Mouse (Mus musculus): ENCODE data around the gene Upk2. TPM values are rescaled to one million over a fixed set of nuclear protein-coding genes. Genes with fewer than 3 reads are reported as not detected.

Upk2 gene
- polyA plus RNA-seq, 1 experiment: 1.7 TPM

DNA sequence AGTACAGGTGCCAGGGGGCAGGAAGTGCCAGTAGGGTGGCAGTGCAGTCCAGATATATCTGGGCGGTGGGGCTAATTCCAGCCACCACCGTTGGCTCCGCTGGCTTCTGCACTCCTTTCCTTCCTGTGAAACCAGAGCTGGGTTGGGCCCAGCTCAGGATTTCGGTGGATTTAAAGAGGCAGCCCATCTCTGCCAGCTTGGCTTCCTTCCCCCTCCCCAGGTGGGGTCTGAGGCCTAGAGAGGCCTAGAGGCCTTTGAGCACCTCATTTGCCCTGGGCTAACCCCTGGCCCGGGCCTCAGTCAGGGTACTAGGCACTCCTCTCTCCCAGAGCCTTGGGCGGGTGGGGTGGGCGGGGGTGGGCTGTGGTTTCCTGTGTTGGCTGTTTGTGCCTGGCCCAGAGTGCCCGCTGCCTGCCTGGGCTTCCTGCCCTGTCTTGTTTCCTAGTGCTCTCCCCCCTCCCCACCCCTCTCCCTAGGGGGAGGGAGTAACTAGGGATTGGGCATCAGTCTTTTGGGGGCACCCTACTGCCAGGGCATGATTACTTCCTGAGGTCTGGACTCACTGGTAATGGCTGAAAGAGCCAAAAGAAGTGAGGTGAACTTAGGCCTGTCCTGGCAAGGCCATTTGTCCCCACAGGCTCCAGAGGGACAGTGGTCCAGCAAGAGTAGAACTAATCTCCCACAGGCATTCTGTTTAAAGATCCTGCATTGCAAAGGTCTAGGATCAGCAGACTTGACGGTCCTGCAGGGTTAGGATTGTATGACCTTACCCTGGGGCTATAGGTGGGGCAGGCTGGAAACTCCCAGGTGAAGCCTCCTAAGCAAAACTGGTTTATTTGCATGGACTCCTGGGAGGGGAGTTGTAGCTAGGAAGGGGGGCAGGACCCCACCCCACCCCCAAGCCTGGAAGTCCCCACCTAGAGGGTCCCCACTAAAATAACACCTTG is 40.4 kb upstream of the Upk2 start:
- H3K4me1 ChIP-seq (ENCODE audit: control insufficient read depth, insufficient read depth, low read length): peaks cover 17% of the 10 kb centered on the region
- no peak overlapping the region for H3K4me3 ChIP-seq (ENCODE audit: low read depth, low read length)
- TF ChIP-seq POLR2A (IDR thresholded peaks at IDR 0.05; ENCODE audit: insufficient read depth, low read length): no peak
- peak; percentile 86 for TF ChIP-seq EP300 (IDR thresholded peaks at IDR 0.05; ENCODE audit: insufficient read depth, low read depth, low read length)
- no peaks in the 10 kb centered on the region for H3K9me3 ChIP-seq (replicated peaks; ENCODE audit: control insufficient read depth, insufficient read depth, low read length, poor library complexity, severe bottlenecking)
- H3K27ac ChIP-seq (ENCODE audit: insufficient read depth, low read length): peak overlapping the region; percentile 78
- no peaks in the 10 kb centered on the region for H3K36me3 ChIP-seq (ENCODE audit: control insufficient read depth, insufficient read depth, low read length, poor library complexity, severe bottlenecking)
- H3K9ac ChIP-seq (ENCODE audit: low read depth, poor library complexity, severe bottlenecking): peak overlapping the region; percentile 31; the same call in 1 of the 2 replicates
- no peaks in the 10 kb centered on the region for H3K27me3 ChIP-seq (ENCODE audit: control insufficient read depth, insufficient read depth, low read length, poor library complexity, severe bottlenecking)

DNA sequence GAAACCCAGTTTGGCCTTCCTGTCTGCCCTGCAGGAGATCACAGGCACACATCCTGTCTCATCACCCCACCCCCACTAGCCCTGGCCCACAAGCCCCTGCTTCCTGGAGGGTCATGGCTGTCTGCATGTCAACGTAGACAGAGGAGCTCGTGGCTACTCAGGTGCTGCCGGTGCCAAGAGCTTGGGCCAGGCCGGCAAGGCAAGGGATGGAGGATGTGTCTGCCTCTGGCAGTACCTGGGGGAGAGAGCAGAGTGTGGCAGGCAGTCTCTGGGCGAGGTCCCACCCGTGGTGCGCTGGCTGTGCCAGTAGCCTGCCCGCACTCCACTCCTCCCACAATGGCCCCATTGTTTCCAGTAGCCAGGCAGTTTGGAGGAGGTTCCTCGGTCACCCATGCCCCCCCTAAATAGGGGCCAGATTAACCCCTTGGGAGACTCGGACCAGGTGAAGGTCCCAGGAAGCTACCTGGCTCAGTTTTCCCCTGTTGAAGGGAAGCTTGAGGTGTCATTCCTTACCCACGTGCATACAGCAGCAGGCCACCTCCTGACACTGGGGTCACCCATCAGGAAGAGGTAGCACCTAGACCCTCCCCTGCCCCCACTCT is 39.6 kb upstream of the Upk2 start:
- H3K9ac ChIP-seq (ENCODE audit: low read depth, poor library complexity, severe bottlenecking): peak overlapping the region; percentile 31; the same call in 1 of the 2 replicates
- no peaks in the 10 kb centered on the region for H3K36me3 ChIP-seq (ENCODE audit: control insufficient read depth, insufficient read depth, low read length, poor library complexity, severe bottlenecking)
- H3K4me1 ChIP-seq (ENCODE audit: control insufficient read depth, insufficient read depth, low read length): peaks cover 16% of the 10 kb centered on the region
- H3K27ac ChIP-seq (ENCODE audit: insufficient read depth, low read length): peak overlapping the region; percentile 37
- no peaks in the 10 kb centered on the region for H3K9me3 ChIP-seq (replicated peaks; ENCODE audit: control insufficient read depth, insufficient read depth, low read length, poor library complexity, severe bottlenecking)
- TF ChIP-seq EP300 (IDR thresholded peaks at IDR 0.05; ENCODE audit: insufficient read depth, low read depth, low read length) (peak; percentile 34; the same call in 1 of the 2 replicates), CTCF (IDR thresholded peaks at IDR 0.05; ENCODE audit: low read depth, low read length) (no peak)
- H3K4me3 ChIP-seq (ENCODE audit: low read depth, low read length): no peak overlapping the region
- H3K27me3 ChIP-seq (ENCODE audit: control insufficient read depth, insufficient read depth, low read length, poor library complexity, severe bottlenecking): no peaks in the 10 kb centered on the region

DNA sequence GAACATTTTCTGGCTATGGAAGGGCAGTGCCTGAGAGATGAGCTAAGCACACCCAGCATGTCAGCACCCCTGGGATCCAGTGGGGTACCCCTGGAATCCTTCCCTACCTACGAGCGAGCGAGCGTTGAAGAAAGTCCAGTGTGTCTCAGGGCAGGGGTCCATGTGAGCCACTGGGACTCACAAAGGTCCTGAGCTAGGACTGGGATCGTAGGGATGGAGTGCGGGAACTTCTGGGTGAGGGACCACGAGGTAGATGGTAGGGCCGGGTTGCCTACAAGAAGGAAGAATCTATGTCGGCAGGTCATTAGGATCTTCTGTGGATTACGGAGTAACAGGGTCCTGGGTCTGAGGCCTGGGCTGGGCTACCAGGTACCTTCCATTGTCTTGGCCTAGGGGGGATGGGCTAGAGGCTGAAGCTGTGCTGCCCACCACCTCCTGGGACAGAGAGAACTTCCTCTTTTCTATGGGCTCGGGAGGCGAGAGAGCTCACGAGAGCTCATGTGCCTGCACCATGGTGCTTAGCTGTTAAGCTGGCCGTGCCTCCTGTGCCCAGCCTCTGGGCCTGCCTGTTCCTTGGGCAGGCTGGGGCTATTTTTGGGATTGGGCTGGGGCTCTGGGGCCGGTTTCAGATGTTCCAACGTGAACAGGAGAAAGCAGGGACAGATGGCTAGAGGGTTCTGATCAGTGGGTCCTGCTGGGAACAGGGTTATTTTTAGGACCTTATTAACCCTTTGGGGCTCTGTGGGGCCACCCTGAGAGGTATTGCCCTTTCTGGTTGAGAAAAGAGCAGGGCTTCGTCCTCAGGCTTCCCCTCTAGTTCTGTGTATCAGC is 38.1 kb upstream of the Upk2 start:
- Histone ChIP-seq H3K4me3 (ENCODE audit: low read depth, low read length) (no peak overlapping the region), H3K27ac (ENCODE audit: insufficient read depth, low read length) (no peak overlapping the region), H3K9me3 (replicated peaks; ENCODE audit: control insufficient read depth, insufficient read depth, low read length, poor library complexity, severe bottlenecking) (no peaks in the 10 kb centered on the region), H3K4me1 (ENCODE audit: control insufficient read depth, insufficient read depth, low read length) (peaks cover 22% of the 10 kb centered on the region), H3K27me3 (ENCODE audit: control insufficient read depth, insufficient read depth, low read length, poor library complexity, severe bottlenecking) (no peaks in the 10 kb centered on the region), H3K36me3 (ENCODE audit: control insufficient read depth, insufficient read depth, low read length, poor library complexity, severe bottlenecking) (no peaks in the 10 kb centered on the region), H3K9ac (ENCODE audit: low read depth, poor library complexity, severe bottlenecking) (no peak overlapping the region)
- TF ChIP-seq EP300 (IDR thresholded peaks at IDR 0.05; ENCODE audit: insufficient read depth, low read depth, low read length) (no peak), CTCF (IDR thresholded peaks at IDR 0.05; ENCODE audit: low read depth, low read length) (no peak), POLR2A (IDR thresholded peaks at IDR 0.05; ENCODE audit: insufficient read depth, low read length) (no peak)

- H3K9ac ChIP-seq (ENCODE audit: low read depth, poor library complexity, severe bottlenecking): no peak overlapping the region
- no peaks in the 10 kb centered on the region for H3K27me3 ChIP-seq (ENCODE audit: control insufficient read depth, insufficient read depth, low read length, poor library complexity, severe bottlenecking)
- H3K27ac ChIP-seq (ENCODE audit: insufficient read depth, low read length): no peak overlapping the region
- TF ChIP-seq CTCF (IDR thresholded peaks at IDR 0.05; ENCODE audit: low read depth, low read length) (no peak), POLR2A (IDR thresholded peaks at IDR 0.05; ENCODE audit: insufficient read depth, low read length) (no peak), EP300 (IDR thresholded peaks at IDR 0.05; ENCODE audit: insufficient read depth, low read depth, low read length) (no peak)
- no peaks in the 10 kb centered on the region for H3K36me3 ChIP-seq (ENCODE audit: control insufficient read depth, insufficient read depth, low read length, poor library complexity, severe bottlenecking)
- peaks cover 25% of the 10 kb centered on the region for H3K4me1 ChIP-seq (ENCODE audit: control insufficient read depth, insufficient read depth, low read length)
- H3K9me3 ChIP-seq (replicated peaks; ENCODE audit: control insufficient read depth, insufficient read depth, low read length, poor library complexity, severe bottlenecking): no peaks in the 10 kb centered on the region
- H3K4me3 ChIP-seq (ENCODE audit: low read depth, low read length): no peak overlapping the region
These were observed 36.6 kb upstream of the Upk2 start for GRCm38 (mm10) chr9:44491351-44491750.

- Histone ChIP-seq H3K4me1 (ENCODE audit: control insufficient read depth, insufficient read depth, low read length) (peaks cover 29% of the 10 kb centered on the region), H3K27ac (ENCODE audit: insufficient read depth, low read length) (0 out of 2 replicates have a peak overlapping the region, but pooled peaks have one; percentile 10), H3K36me3 (ENCODE audit: control insufficient read depth, insufficient read depth, low read length, poor library complexity, severe bottlenecking) (no peaks in the 10 kb centered on the region), H3K4me3 (ENCODE audit: low read depth, low read length) (0 out of 2 replicates have a peak overlapping the region, but pooled peaks have one; percentile 36), H3K9me3 (replicated peaks; ENCODE audit: control insufficient read depth, insufficient read depth, low read length, poor library complexity, severe bottlenecking) (no peaks in the 10 kb centered on the region), H3K9ac (ENCODE audit: low read depth, poor library complexity, severe bottlenecking) (no peak overlapping the region), H3K27me3 (ENCODE audit: control insufficient read depth, insufficient read depth, low read length, poor library complexity, severe bottlenecking) (no peaks in the 10 kb centered on the region)
- TF ChIP-seq POLR2A (IDR thresholded peaks at IDR 0.05; ENCODE audit: insufficient read depth, low read length) (no peak), EP300 (IDR thresholded peaks at IDR 0.05; ENCODE audit: insufficient read depth, low read depth, low read length) (no peak), CTCF (IDR thresholded peaks at IDR 0.05; ENCODE audit: low read depth, low read length) (no peak)
These were observed 35.6 kb upstream of the Upk2 start for GRCm38 (mm10) chr9:44490086-44490967.
